Mouse (Mus musculus): ENCODE data around the gene Phgdh. TPM values are rescaled to one million over a fixed set of nuclear protein-coding genes. Genes with fewer than 3 reads are reported as not detected.

Phgdh gene
- polyA plus RNA-seq, 1 experiment from 2014 or later, result 230 TPM

DNA sequence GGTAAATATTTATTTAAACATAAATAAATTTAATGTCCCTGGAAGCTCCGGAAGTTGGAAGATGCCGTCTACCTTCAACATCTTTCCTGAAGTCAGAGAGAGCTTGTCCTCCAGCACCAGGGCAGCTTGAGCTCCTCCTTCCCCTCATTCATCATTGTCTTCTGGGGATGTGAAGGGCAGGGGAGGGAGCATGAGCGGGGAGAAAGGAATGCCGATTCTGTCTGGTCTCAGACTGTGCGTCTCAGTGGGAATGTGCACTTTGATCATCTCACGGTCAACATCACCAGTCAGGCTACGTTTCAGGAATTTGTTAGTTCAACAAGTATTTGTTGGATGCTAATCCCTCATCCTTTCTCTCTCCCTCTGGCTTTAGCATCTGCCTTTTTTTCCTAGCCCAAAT is 39.4 kb upstream of the Phgdh start:
- Histone ChIP-seq H3K4me2 (no peak overlapping the region), H3K36me3 (ENCODE audit: insufficient read depth) (no peaks in the 10 kb centered on the region), H3K9ac (no peak overlapping the region), H3K9me3 (ENCODE audit: low read depth, low read length) (no peaks in the 10 kb centered on the region), H3K27me3 (ENCODE audit: insufficient read depth, low read length) (no peaks in the 10 kb centered on the region), H3K27ac (ENCODE audit: low read depth) (no peak overlapping the region), H3K4me3 (ENCODE audit: low read depth, low read length) (no peak overlapping the region), H3K4me1 (ENCODE audit: insufficient read depth) (peaks cover 3% of the 10 kb centered on the region)
- WGBS, result 4% methylated on average over 7 of the region's 7 CpGs
- ATAC-seq (ENCODE audit: insufficient read depth) (no peak), DNase-seq (peak; percentile 28)
- no peak for TF ChIP-seq CTCF (IDR thresholded peaks at IDR 0.05; ENCODE audit: low read depth)

DNA sequence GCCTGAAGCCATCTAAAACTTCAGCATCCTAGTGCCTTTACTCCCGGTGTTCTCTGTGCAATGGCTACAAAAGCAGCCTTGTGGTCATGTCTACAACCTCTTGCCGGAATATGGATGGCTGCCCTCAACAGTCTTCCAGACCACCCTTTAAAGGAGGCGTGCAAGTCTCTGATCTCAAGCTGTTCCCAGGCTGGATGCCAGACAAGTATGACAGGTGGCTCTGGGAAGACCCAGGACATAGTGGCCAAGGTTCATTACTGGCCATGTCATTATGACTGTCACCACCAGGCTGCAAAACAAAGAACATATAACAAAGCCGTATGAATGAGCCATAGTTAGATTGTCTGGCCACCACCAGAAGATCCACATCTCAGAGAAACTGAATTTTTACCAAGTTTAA is 38.5 kb upstream of the Phgdh start:
- Histone ChIP-seq H3K9ac (no peak overlapping the region), H3K4me1 (ENCODE audit: insufficient read depth) (peaks cover 3% of the 10 kb centered on the region), H3K4me2 (no peak overlapping the region), H3K4me3 (ENCODE audit: low read depth, low read length) (no peak overlapping the region), H3K27ac (ENCODE audit: low read depth) (no peak overlapping the region), H3K9me3 (ENCODE audit: low read depth, low read length) (no peaks in the 10 kb centered on the region), H3K36me3 (ENCODE audit: insufficient read depth) (no peaks in the 10 kb centered on the region), H3K27me3 (ENCODE audit: insufficient read depth, low read length) (no peaks in the 10 kb centered on the region)
- 73% methylated on average over 4 of the region's 4 CpGs for WGBS
- ATAC-seq (ENCODE audit: insufficient read depth) (no peak), DNase-seq (no peak)
- no peak for TF ChIP-seq CTCF (IDR thresholded peaks at IDR 0.05; ENCODE audit: low read depth)

DNA sequence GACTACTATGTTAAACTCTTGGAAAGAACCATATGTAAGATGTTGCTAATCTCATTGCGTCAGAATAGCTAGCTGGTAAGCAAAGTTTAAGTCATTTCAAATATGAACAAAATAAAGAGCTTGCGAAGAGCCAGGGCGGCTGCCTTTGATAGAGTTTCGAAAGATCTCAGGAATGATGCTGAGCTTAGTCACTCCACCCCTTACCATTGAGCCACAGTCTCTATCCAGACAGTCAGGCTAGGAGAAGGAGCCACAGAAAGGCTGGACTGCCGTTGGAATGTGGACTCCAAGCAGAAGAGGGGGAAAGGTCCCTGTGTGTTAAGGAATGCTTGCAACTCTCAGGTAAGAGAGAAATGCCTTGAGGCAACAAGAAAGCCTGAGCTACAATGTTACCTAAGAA is 35.2 kb upstream of the Phgdh start:
- Histone ChIP-seq H3K27ac (ENCODE audit: low read depth) (no peak overlapping the region), H3K9me3 (ENCODE audit: low read depth, low read length) (no peaks in the 10 kb centered on the region; the same call in 1 of the 2 replicates), H3K27me3 (ENCODE audit: insufficient read depth, low read length) (no peaks in the 10 kb centered on the region), H3K36me3 (ENCODE audit: insufficient read depth) (no peaks in the 10 kb centered on the region), H3K9ac (no peak overlapping the region), H3K4me3 (ENCODE audit: low read depth, low read length) (no peak overlapping the region), H3K4me2 (no peak overlapping the region), H3K4me1 (ENCODE audit: insufficient read depth) (no peaks in the 10 kb centered on the region; the same call in 1 of the 2 replicates)
- TF ChIP-seq CTCF (IDR thresholded peaks at IDR 0.05; ENCODE audit: low read depth), result no peak
- no peak for DNase-seq
- no peak for ATAC-seq (ENCODE audit: insufficient read depth)
- WGBS, result 80% methylated on average over 5 of the region's 5 CpGs

DNA sequence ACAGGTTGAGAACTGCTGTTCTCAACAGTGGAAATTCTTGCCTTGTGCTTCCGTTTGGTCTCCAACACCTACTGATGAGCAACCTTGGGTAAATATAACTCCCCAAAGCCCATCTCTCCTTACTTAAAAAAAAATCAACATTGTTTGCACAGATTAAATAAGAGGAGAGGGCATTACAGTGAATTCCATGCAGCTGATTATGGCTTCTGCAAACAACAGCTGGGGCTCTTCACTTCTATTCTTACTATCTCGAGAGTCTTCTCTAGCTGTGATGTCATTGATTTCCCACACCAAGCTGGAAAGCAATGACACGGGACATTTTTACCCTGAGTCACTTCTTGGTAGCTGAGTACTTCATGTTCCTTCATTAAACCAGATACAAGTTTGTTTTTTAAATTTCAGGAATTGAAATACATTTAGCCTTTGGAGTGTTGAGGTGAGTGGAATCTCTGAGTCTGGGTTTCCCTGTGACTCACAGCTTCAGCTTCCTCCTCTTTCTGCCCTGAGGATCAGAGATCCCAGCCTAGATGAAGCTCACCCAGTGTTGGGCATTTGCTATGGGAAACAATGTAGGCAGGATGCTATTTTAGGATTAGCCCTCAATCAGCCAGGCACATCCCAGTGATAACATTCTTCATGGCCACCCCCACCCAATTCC is 34.4 kb upstream of the Phgdh start:
- Histone ChIP-seq H3K27me3 (ENCODE audit: insufficient read depth, low read length) (no peaks in the 10 kb centered on the region), H3K36me3 (ENCODE audit: insufficient read depth) (no peaks in the 10 kb centered on the region), H3K4me3 (ENCODE audit: low read depth, low read length) (no peak overlapping the region), H3K27ac (ENCODE audit: low read depth) (no peak overlapping the region), H3K9ac (no peak overlapping the region), H3K9me3 (ENCODE audit: low read depth, low read length) (no peaks in the 10 kb centered on the region; the same call in 1 of the 2 replicates), H3K4me1 (ENCODE audit: insufficient read depth) (no peaks in the 10 kb centered on the region; the same call in 1 of the 2 replicates), H3K4me2 (no peak overlapping the region)
- 29% methylated on average over 3 of the region's 3 CpGs for WGBS
- DNase-seq (peak; percentile 18), ATAC-seq (ENCODE audit: insufficient read depth) (no peak)
- no peak for TF ChIP-seq CTCF (IDR thresholded peaks at IDR 0.05; ENCODE audit: low read depth)

DNA sequence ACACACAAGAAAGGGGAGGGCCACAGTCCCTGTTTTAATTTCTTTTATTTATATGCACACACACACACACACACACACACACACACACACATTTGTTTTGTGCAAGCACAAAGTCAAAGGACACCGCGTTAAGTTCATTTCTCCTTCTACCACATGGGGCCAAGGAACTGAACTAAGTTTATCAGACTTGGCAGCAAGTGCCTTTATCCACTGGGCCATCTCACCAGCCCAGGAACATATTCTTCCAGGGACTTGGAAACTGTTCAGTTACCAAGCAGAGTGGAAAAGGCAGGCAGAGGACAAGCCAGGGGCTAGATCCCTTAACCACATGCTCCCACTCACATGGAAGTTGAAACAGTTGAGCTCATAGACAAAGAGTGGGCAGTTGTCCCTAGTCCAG is 29.0 kb upstream of the Phgdh start:
- Histone ChIP-seq H3K27me3 (ENCODE audit: insufficient read depth, low read length) (no peaks in the 10 kb centered on the region), H3K9me3 (ENCODE audit: low read depth, low read length) (no peaks in the 10 kb centered on the region; the same call in 1 of the 2 replicates), H3K9ac (no peak overlapping the region), H3K4me2 (no peak overlapping the region), H3K4me1 (ENCODE audit: insufficient read depth) (no peaks in the 10 kb centered on the region), H3K4me3 (ENCODE audit: low read depth, low read length) (no peak overlapping the region), H3K36me3 (ENCODE audit: insufficient read depth) (no peaks in the 10 kb centered on the region), H3K27ac (ENCODE audit: low read depth) (no peak overlapping the region)
- ATAC-seq (ENCODE audit: insufficient read depth) (no peak), DNase-seq (no peak)
- TF ChIP-seq CTCF (IDR thresholded peaks at IDR 0.05; ENCODE audit: low read depth), result no peak
- 98% methylated on average over 2 of the region's 2 CpGs for WGBS

DNA sequence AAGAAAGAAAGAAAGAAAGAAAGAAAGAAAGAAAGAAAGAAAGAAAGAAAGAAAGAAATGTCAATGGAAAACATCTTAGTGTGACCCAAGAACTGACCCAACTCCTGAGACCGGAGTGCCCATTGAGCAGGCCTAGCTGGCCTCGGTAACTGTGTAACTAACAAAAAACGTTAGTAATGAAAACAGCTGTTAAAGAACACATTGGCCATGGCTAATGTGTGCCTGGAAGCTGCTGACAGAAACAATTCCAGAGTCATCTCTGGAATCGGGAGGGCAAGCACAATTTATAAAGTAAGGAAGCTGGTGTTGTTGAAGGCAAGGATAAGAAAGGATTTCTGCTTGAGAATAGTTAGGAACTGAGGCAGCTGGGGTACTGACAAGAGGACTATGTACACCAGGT is 28.5 kb upstream of the Phgdh start:
- Histone ChIP-seq H3K9ac (no peak overlapping the region), H3K27me3 (ENCODE audit: insufficient read depth, low read length) (no peaks in the 10 kb centered on the region), H3K4me2 (no peak overlapping the region), H3K9me3 (ENCODE audit: low read depth, low read length) (no peaks in the 10 kb centered on the region; the same call in 1 of the 2 replicates), H3K4me3 (ENCODE audit: low read depth, low read length) (no peak overlapping the region), H3K4me1 (ENCODE audit: insufficient read depth) (no peaks in the 10 kb centered on the region), H3K27ac (ENCODE audit: low read depth) (no peak overlapping the region), H3K36me3 (ENCODE audit: insufficient read depth) (no peaks in the 10 kb centered on the region)
- DNase-seq, result no peak
- TF ChIP-seq CTCF (IDR thresholded peaks at IDR 0.05; ENCODE audit: low read depth), result no peak
- no peak for ATAC-seq (ENCODE audit: insufficient read depth)
- WGBS, result 48% methylated on average over 4 of the region's 4 CpGs

DNA sequence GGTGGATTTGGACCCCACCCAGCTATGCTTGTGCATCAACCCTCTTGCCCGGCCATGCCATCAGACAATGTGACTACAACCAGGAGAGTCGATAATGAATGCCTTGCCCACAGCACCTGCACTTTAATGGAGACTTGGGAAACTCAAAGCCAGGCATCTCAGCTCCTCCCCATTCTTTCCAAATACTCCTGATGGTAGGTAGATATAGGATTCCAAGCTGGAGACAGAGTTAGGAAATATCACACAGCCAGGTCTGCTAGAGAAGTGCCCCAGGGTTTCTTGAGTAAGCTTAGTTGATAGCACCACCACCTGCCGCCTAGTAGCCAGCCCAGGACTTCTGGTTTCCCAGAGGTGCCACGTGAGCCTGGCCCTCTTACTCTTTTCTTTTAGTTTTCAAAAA is 27.0 kb upstream of the Phgdh start:
- Histone ChIP-seq H3K36me3 (ENCODE audit: insufficient read depth) (no peaks in the 10 kb centered on the region), H3K27ac (ENCODE audit: low read depth) (no peak overlapping the region), H3K4me2 (no peak overlapping the region), H3K9me3 (ENCODE audit: low read depth, low read length) (no peaks in the 10 kb centered on the region), H3K27me3 (ENCODE audit: insufficient read depth, low read length) (no peaks in the 10 kb centered on the region), H3K4me3 (ENCODE audit: low read depth, low read length) (no peak overlapping the region), H3K9ac (no peak overlapping the region), H3K4me1 (ENCODE audit: insufficient read depth) (no peaks in the 10 kb centered on the region)
- TF ChIP-seq CTCF (IDR thresholded peaks at IDR 0.05; ENCODE audit: low read depth), result no peak
- ATAC-seq (ENCODE audit: insufficient read depth), result no peak
- 81% methylated on average over 4 of the region's 4 CpGs for WGBS
- no peak for DNase-seq

Measured in lung, embryonic 14.5 days (tissue).